Mouse (Mus musculus) lung, embryonic 15.5 days (tissue): ENCODE results near the gene Gpatch2l. TPM values are rescaled to one million over a fixed set of nuclear protein-coding genes. Genes with fewer than 3 reads are reported as not detected.

Experiments
- polyA plus RNA-seq: library from polyadenylated mRNA; unstranded; fragments of >200 nt; fragmentation: Nextera tagmentation; extraction: Ambion mirVana; gene quantifications from 2 replicates; pipeline ENCODE4 v1.2.1, GENCODE M21; 2015

The Gpatch2l gene
- polyA plus RNA-seq, 1 experiment from 2014 or later: 17.4 TPM

Other genes starting within 250 kb of the Gpatch2l start
- 51.1 and 51.8 TPM in 2 replicates for gene Tgfb3, start 162.8 kb upstream of the Gpatch2l start, polyA plus RNA-seq
- gene Ift43, start 159.3 kb upstream of the Gpatch2l start, polyA plus RNA-seq: 93.8 and 96.6 TPM in 2 replicates
- gene Esrrb, start 119.3 kb downstream of the Gpatch2l start, polyA plus RNA-seq: 0.14 and 0.19 TPM in 2 replicates